Mouse (Mus musculus) liver, postnatal 0 days (tissue): ENCODE measurements around the gene Sertad4.

Experiments
- CTCF ChIP-seq: sonication (generic); IDR thresholded peaks from 2 replicates; pipeline ENCODE4 v1.5.1; 2016; ENCODE audit warnings: antibody characterized with exemption, low read depth
- EP300 ChIP-seq: IDR thresholded peaks from 2 replicates; pipeline ENCODE4 v1.6.1; 2016; ENCODE audit warnings: antibody characterized with exemption, low read depth, mild to moderate bottlenecking

GRCm38 (mm10) chr1:192861305-192861960, 5.9 kb upstream of the Sertad4 start:
- no peak for TF ChIP-seq CTCF
- no peak for TF ChIP-seq EP300
